Mouse (Mus musculus): Measurements from ENCODE around the gene Ccdc84. TPM values are rescaled to one million over a fixed set of nuclear protein-coding genes. Genes with fewer than 3 reads are reported as not detected.
"Not testable (repeated sequence)": the region's sequence is repeated elsewhere in the genome, so short reads cannot be mapped to it uniquely, and the experiment has no call there.

Ccdc84 gene
- polyA plus RNA-seq, 1 experiment from 2014 or later = 27.0 TPM

DNA sequence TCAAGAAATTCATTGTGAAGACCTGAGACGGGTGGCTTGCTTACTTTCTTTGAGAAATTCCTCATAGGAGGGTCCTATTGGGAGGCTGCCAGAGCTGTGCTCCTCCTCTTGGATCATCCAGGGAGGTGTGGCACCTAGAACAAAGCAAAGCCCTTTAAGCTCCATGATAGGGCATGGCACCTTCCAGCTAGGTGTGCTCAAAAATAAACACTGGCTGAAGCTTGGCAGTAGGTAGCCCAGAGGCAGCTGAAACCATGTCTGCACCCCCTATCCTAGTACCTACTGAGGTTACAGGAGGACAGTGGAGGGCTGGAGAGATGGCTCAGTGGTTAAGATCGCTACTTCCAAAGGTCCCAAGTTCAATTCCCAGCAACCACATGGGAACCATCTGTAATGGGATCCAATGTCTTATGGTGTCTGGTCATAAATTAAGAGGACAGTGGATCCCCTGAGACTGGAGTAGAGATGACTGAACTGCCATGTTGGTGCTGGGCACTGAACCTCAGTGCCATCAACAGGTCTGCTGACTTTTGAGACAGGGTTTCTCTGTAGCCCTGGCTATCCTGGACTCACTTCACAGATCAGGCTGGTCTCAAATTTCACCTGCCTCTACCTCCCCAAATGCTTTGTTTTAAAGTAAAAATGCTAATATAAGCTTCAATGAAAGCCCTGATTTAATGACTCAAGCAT, 7.6 kb downstream of the Ccdc84 start:
- no peak for DNase-seq (ENCODE audit: low spot score)

DNA sequence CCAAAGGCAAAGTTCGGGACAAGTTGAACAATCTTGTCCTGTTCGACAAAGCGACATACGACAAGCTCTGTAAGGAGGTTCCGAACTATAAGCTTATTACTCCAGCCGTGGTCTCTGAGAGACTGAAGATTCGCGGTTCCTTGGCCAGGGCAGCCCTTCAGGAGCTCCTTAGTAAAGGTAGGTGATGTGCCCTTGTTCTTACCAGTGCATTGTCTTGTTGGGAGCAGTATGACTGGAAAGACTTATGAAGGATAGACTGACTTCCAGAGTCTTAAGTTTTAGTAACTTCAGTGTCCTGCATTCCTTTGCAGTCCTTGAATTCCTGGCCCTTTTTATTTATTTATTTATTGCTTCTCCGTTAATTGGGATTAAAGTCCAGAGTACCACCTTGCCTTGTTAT, 9.7 kb downstream of the Ccdc84 start:
- DNase-seq (ENCODE audit: low spot score) = not testable (repeated sequence)

DNA sequence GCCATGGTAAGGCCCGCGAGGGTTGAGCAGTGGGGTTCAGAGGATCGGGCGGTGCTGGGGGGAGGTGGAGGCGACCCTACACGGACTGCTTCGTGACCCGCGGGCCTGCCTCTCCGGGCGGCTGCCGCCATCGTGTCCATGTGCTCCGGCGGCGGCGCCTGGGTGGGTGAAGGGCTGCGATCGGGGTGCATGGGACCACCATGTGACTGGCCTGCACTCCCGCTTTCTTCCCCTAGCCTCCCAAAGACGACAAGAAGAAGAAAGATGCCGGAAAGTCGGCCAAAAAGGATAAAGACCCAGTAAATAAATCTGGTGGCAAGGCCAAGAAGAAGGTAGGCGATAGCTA, 10.6 kb downstream of the Ccdc84 start:
- DNase-seq (ENCODE audit: low spot score) = no peak

DNA sequence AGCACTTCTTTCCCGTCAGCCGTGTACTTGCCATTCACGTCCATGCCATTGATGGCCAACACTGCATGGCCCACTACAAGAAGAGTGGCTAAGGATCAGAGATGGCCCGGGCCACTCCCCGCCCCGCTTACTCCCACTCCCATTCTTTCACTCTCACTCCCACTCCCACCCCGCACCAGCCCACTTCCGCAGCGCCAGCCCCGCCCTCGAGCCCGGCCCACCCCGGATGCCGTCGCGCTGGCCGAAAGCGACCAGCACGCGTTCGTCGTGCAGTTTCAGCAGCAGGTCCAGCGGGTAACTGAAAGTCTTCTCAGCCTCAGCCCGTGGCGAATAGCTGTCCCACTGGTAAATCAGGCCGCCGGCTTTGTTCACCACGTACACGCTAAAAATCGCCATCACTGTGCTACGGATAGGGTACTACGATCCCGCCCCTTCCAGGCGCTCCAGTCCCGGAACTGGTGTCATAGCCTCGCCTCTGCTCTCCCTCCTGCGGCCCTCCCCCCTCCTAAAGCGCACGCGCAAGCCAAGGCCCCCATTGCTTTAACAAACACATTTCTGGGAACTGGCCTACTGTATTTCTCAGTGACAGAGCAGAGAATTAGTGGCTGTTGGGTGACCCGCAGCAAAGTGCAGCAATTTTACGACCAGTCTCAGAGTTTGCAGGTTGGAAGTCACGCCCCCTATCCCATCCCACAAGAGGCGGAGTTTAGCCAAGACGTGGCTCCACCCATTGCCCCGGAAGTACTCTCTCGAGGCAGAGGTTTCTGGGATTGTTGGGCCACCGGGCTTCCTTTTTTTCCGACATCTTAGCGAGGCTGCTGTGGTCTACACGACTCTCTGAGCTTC, 11.2 kb downstream of the Ccdc84 start, which contains the start of the genes Rps25 and Trappc4:
TSS of gene Rps25 (plus strand) at position 234 of the 846 bp plus-strand sequence.
TSS of gene Trappc4 (minus strand) at position 695 of the 846 bp plus-strand sequence.
- peak; percentile 96 for DNase-seq (ENCODE audit: low spot score)

DNA sequence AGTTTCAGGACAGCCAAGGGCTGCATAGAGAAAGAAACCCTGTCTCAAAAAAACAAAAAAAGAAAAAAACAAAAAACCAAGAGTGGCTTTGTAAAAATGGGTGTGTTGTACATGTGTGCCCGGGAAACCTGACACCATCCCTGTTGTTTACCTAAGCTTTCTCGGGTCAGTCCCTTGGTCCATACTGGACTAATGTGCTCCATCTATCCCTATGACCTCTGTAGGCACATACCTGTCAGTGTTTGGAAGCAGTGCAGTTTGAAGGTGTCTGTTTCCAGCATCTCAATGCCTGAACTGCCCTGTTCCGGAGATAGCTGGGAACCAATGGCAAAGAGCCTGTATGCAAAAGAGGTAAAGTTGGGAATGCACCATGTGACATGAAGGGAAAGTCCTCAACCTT, 13.4 kb downstream of the Ccdc84 start:
- no peak for DNase-seq (ENCODE audit: low spot score)

DNA sequence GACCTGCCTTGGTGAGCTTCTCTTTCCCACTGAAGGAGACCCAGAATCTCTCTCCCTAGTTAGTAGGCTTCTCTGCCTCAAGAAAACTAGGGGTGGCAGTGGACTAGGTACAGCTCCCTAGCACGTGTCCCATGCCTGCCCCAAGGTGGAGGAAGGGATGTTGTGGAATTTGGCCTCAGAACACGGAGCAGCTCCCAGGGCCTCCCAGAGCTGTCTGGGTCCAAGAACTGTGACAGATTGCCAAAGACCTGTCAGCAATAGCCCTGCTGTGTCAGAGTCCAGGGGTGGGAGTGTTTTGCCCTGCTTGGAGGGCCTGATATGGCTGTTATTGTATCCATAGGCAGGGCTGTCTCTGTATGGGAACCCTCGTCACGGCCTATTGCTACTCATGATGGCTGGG, 17.3 kb downstream of the Ccdc84 start:
- DNase-seq (ENCODE audit: low spot score) = no peak

DNA sequence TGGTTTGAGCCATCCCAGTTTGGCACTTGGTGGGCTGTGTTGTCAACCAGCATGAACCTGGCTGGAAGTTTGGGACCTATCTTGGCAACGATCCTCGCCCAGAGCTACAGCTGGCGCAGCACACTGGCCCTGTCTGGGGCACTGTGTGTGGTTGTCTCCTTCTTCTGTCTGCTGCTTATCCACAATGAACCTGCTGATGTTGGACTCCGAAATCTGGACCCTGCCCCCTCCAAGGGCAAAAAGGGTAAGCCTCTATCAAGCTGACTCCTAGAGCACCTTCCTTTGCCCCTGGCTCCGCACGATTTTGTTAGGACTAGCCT, 18.6 kb downstream of the Ccdc84 start:
- DNase-seq (ENCODE audit: low spot score) = no peak

DNA sequence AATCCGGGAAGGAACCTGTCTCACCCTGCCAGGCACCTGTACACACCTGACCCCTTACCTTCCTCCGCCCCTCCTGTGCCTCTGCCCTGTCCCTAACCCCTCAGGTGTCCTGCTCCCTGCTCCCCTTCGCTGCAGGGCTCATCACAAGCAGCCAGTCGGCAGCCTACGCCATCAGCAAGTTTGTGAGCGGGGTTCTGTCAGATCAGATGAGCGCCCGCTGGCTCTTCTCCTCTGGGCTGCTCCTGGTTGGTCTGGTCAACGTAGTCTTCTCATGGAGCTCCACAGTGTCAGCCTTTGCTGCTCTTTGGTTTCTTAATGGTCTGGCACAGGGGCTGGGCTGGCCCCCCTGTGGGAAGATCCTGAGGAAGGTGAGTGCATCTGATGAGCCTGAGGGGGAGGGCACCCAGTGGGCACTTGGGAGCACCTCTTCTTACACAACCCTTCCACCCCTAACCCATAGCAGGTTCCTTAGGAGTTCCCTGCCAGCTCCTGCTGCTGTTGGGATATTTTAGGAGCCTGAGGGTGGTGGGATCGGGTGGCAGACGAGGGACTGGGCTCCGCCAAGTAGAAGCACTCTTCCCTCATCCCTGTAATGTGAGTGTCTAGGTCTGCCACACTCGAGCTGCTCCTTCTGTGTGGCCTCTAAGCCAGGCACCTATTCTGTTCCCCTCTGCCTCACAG, 19.1 kb downstream of the Ccdc84 start:
- DNase-seq (ENCODE audit: low spot score) = no peak

DNA sequence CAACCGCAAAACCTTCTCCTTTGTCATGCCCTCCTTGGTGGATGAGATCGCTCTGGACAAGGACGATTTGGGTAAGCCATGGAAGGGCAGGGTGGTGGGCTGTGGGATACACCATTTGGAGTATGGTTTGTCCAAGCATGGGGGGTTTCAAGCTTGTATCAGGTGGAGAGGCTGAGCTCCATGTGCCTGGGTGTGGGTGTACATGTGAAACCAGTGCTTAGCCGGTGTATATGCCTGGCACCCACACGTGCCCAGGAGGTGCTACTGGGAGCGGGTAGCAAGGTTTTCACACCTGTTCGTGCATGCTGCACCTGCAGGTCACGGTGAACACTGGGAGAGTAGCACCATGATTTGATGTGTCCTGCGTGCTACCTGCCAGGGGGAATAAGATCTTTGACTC, 19.8 kb downstream of the Ccdc84 start:
- DNase-seq (ENCODE audit: low spot score) = no peak

DNA sequence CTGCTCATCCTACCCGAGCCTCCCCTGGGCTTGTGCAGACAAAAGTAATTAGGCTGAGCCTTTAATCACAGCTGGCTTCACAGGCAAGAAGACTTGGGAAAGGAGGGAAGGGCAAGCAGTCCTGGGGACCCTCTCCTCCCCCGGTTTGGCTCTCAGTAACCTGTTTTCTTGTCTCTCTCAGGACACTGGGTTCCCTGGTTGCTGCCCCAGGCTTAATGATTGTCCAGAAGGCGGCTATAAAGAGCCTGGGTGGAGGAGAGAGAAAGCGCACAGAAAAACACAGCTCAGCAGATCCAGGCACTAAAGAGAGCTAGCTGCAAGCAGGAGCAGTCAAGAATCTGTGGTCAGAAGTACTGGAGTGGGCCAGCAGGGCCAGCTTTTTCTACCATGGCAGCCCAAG, 20.3 kb downstream of the Ccdc84 start:
- no peak for DNase-seq (ENCODE audit: low spot score)

DNA sequence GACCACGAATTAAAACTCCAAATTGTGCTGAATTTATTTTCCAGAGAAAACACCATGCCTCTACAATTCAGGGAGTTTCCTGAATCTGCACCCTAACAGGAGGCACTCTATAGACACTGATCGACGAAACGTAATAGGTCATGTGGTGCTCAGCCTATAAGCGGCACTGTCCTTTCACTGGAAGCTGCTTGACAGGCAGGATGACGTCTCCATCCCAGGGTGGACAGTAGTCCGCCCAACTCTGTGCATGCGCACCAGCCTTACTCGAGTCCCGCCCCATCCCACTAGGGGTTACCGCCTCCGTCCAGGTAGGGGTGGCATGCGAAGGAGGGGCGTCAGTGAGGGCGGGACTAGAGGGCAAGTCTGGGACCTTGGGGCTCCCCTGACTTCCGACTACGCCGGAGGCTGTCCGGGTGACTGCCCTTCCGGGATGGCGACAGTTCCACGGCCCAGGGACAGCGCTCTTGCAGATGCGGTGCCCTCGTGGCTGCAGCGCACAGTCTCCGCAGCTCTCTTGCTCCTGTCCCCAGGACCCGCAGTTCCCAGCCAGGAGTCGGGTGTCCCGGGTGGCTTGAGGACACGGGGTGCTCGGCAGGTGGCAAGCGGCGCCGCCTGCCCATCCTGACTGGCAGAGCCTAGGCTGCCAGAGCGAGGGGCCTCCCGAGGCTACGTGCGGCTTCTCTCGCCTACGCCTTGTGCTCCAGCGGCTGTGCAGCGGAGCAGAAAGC, 21.5 kb downstream of the Ccdc84 start, which contains the start of gene Slc37a4:
TSS of gene Slc37a4 (plus strand) at position 169 of the 728 bp plus-strand sequence.
- DNase-seq (ENCODE audit: low spot score) = peak; percentile 81

DNA sequence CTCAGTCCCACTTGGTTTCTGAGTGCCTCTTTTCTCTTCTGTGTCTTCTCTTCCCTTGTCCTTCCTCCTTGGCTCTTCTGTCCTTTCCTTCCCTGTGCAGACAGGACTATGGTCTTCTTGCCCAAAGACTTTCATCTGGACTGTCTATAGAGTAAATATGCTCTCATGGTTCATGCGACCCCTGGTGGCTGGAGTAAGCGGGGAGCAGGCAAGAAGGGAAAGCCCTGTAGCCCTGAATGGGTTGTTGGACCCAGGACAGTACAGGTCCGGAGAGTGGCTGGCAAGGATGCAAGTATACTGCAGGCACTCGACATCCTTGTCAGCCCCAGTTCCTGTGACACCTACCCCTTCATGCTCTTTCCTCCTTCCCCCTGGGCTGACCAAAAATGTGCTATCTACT, 26.9 kb downstream of the Ccdc84 start:
- peak; percentile 50 for DNase-seq (ENCODE audit: low spot score)

DNA sequence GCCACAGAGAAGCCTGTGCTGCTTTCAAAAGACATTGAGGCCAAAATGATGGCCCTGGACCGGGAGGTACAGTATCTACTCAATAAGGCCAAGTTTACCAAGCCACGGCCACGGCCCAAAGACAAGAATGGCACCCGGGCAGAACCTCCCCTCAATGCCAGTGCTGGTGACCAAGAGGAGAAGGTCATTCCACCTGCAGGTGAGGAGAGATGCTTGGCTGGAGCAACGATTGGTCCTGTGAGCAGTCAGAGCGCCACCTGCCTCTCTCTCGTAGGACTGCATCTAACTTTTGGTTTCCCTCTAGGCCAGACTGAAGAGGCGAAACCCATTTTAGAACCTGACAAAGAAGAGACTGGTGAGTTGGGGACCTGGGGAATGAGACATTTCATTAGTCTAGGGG, 29.1 kb downstream of the Ccdc84 start:
- DNase-seq (ENCODE audit: low spot score) = peak; percentile 60

DNA sequence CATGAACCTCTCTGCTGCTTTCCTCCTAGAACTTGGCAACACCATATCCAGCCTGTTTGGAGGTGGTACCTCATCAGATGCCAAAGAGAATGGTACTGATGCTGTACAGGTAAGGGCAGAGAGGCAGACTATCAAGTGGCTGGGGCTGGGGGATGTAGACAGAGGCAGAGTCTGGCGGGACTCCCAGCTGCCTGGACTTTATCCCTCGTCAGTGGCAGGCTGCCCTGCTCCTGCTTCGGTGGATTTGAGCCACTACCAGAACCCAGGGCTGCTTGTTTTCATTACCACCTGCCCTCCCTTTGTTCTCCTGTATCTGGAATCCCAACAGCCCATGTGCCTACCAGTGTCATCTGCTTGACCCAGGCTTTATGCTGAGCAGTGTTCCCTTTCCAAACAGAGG, 31.1 kb downstream of the Ccdc84 start:
- DNase-seq (ENCODE audit: low spot score) = no peak

DNA sequence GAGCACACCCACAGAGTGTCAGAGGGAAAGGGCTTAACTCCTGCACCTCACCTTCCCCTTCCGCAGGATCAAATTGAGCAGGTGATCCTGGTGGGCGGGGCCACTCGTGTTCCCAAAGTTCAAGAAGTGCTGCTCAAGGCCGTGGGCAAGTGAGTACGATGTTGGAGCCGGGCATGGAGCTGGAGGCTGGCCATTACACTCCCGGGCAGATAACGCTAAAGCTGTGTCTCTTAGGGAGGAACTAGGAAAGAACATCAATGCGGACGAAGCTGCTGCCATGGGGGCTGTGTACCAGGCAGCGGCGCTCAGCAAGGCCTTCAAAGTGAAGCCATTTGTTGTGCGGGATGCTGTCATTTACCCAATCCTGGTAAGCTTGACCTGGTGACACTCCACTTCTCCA, 33.8 kb downstream of the Ccdc84 start:
- no peak for DNase-seq (ENCODE audit: low spot score)

DNA sequence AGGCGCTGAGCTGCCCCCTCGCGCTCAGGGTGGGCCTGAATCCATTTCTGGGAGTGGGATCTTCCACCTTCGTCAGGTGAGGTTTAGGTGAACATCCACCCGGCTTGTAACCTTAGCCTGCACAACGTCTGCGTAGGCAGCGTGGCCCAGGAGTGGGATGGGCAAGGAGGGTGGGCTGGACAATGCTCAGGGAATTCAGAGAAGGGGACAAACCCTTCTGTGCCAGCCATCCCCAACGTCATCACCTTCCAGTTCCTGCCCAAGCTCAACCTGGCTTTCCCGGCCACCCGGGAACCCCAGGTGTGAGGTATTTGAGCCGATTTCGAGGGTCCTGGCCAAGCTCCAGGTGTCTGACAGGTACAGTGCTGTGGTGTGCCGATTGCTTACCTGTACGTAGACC, 38.5 kb downstream of the Ccdc84 start:
- DNase-seq (ENCODE audit: low spot score) = no peak

DNA sequence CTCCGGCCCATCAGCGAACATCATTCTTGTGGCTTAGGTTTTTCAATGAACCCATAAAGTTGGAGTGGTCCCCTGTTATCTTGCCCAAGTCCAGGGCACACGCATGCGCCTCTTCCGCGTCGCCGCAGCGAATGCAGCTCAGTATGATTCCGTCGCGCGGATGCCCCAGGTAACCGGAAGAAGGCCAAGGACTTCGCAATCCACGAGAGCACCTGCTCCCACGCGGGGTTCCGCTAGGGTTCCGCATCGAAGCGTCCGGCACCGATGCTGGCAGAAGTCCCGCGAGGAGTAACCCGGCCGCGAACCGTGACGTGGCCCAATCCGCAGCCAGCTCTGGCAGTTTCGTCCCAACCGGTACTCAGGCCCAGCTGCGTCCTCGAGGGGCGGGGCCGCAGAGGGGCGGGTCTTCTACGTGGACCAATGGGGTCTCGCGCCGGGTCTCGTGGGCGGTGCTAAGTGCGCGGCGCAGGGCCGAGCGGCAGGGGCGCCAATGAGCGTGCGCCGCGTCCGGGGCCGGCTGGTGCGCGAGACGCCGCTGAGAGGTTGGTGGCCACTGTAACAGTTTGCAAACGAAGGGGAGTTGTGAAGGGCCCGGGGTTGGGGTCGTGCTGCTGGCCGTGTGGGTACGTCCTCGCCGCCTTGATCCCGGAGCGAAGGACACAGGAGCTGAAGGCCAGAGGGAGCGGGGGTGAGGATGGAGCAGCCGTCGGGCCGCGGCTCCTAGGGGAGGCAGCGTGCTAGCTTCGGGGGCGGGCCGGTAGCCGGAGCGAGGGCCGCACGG, 39.1 kb downstream of the Ccdc84 start, which contains the start of gene Hyou1:
TSS of gene Hyou1 (plus strand) at position 437 of the 781 bp plus-strand sequence.
- peak; percentile 99 for DNase-seq (ENCODE audit: low spot score)

DNA sequence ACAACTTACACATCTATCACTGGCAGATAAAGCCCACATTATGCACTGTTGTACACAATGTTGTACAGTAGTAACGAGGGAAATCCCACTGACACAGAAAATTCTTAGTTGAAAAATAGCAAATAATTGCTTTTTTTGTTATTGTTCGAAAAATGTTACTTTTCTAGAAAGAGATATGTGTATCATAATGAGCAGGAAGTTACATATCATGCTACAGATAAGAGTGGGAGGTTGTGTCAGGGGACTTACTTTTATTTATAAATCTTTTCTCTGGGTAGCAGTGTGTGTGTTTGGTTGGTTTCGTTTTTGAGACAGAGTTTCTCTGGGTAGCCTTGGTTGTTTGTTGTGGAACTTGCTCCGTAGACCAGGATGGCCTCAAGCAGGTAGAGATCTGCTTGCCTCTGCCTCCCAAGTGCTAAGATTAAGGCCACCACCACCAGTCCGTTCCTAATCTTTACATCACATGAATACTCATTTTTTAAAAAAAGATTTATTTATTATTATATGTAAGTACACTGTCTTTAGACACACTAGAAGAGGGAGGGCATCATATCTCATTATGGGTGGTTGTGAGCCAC, 40.1 kb downstream of the Ccdc84 start:
- no peak for DNase-seq (ENCODE audit: low spot score)

DNA sequence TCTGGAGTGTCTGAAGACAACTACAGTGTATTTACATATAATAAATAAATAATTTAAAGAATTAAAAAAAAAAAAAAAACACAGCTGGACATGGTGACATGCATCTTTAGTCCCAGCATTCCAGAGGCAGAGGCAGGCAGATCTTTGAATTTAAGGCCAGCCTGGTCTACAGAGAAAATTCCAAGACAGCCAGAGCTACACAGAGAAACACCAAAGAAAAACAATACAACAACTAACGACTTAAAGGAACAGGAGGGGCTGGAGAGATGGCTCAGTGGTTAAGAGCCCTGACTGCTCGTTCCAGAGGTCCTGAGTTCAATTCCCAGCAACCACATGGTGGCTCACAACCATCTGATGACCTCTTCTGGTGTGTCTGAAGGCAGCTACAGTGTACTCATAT, 41.0 kb downstream of the Ccdc84 start:
- not testable (repeated sequence) for DNase-seq (ENCODE audit: low spot score)

DNA sequence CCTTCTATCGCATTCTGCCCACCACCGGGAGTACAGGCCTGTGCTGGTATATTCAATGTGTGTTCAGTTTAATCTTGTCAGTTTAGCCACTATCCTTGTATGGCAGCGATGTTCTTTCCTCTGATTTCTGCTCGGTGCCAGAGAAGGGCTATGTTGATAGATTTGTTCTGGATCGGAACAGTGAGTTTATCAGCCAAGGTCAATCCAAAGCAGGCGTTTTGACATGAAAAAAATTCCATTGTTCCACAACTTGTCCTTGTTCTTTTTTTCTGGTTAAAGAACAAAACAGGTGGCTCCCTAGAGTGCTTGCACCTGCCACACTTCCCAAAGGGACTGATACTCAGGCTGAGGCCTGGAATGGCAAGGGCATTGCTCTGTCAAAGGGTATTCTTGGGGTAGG, 42.2 kb downstream of the Ccdc84 start:
- DNase-seq (ENCODE audit: low spot score) = no peak
